Mouse (Mus musculus) lung, adult 10 weeks (tissue): ENCODE results near the gene Gm13271. TPM values are rescaled to one million over a fixed set of nuclear protein-coding genes. Genes with fewer than 3 reads are reported as not detected.

Source experiments
- polyA plus RNA-seq: library from polyadenylated mRNA; stranded (reverse); fragments of 350-450 nt; fragmentation: Illumina TruSeq; extraction: RNeasy Lipid Tissue Mini Kit (QIAGEN cat#74804); gene quantifications from one replicate; pipeline ENCODE4 v1.2.3, GENCODE M21; 2014; ENCODE audit warnings: low read depth, low replicate concordance; ENCODE audit not compliant: insufficient read depth

The Gm13271 gene
- not detected for polyA plus RNA-seq

DNA sequence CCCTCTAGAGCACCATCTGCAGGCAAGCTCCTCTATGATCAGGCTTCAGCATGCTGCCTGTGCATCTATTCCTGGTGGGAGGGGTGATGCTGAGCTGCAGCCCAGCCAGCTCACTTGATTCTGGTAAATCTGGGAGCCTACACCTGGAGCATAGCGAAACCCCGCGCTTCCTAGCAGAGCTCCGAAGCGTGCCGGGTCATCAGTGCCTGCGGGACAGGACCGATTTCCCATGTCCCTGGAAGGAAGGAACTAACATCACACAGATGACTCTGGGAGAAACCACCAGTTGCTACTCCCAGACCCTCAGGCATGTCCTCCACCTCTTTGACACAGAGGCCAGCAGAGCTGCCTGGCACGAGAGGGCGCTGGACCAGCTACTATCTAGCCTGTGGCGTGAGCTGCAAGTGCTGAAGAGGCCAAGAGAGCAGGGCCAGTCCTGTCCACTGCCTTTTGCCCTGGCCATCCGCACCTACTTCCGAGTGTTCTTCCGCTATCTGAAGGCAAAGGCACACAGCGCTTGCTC is at the start of gene Gm13271:
Gm13271 (plus strand) TSS at position 51 of the 523 bp plus-strand sequence.

DNA sequence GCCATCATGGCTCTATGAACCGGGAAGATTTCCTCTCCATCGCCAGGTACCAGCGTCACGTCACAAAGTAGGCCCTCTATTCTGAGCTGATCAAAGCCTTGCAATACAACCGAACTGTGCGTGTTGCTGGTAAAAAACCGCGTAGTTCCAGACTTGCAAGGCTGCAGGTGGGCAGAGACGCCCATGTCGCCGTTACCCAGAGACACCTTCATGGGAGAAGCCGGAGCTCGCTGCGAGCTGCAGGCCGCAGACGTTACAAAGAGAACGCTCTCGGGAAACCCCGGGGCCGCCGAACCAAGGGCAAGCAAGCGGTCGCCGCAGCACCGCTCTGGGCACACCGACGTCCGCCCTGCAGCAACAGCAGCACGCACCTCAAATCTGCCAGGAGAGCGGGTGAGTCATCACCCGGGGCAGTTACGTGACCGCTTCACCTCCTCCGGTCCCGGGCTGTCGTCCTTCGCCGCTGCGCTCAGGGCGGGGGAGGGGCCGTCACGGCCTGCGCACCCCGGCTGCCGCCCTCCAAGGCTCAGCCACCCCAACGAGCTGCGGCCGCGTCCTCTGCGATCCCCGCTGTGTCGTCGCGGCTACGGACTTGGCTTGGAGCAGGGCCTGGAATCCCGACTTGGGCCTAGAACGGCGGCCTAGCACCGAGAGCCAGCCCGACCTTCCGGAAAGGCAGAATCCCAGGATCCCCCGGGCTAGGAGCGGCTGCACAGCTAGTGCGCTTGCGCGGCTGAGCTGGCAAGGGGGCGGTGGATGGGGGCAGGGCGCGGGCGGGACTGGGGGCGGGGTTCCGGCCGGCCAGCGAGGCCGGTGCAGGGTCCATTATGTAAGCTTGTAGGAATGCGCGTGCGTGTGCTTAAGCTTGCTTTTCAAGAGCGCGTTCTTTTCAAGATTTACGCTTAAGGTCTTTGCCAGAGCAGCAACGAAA is 32.6 kb upstream of the Gm13271 start, which contains the start of the genes Gm26566 and Klhl9:
Gm26566 (plus strand) TSS at position 15 of the 931 bp plus-strand sequence.
Klhl9 (minus strand) TSS at position 675 of the 931 bp plus-strand sequence.

DNA sequence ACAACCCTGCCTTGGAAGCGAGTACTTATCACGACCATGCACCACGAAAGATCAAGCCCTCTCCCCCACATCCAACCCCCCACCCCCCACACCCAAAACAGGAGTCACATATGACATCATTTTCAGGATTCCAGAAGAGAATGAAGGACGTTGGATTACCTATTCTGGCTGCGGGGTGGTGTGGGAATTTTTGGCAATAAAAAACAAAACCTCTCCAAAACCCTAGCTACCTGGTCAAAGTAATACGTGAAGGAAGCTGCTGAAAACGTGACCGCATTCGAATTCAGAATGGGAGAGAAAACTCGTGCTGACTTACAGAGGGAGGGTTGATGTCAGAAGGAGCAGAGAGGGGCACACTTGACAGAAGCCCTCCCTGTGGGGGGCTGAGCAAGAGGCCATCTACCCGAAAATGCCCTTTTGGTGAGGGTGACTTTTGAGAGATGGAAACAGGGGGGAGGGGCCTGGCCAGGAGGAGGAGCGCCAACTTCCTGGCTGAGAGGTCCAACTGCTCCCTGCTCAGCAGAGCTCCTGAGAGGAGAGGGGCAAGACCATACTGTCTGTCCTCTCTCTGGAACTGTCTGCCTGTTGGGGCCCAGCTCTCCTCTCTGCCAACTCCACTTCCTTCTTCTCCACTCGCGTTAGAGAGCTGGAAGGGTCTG is 5.1 kb downstream of the Gm13271 start, which contains the start of gene Gm13283:
Gm13283 (plus strand) TSS at position 510 of the 659 bp plus-strand sequence.

DNA sequence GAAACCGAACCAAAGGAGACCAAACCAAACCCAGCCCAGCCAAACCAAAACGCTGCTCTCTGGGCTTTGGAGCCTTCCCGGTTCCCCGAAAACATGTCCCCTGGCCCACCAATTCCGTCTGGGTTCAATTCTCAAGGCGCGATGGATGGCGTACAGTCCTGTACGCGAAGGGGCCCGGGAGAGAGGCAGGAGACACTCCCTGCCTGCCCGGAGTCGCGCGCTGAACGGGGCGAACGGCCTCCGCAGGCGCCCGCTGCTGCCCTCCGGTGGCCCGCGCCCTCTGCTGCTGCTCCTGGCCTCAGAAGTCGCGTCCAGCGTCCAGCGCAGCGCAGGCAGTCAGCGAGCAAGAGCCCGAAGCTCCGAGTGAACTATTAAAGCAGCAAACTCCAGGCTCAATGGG is 18.9 kb downstream of the Gm13271 start, which contains the start of gene Gm13290:
Gm13290 (plus strand) TSS at position 301 of the 400 bp plus-strand sequence.

DNA sequence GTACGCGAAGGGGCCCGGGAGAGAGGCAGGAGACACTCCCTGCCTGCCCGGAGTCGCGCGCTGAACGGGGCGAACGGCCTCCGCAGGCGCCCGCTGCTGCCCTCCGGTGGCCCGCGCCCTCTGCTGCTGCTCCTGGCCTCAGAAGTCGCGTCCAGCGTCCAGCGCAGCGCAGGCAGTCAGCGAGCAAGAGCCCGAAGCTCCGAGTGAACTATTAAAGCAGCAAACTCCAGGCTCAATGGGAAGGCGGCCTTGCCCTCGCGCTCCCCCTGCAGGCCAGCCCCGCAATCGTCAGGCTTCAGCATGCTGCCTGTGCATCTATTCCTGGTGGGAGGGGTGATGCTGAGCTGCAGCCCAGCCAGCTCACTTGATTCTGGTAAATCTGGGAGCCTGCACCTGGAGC is 22.0 kb downstream of the Gm13271 start, which contains the start of gene Gm13289:
Gm13289 (plus strand) TSS at position 301 of the 400 bp plus-strand sequence.

DNA sequence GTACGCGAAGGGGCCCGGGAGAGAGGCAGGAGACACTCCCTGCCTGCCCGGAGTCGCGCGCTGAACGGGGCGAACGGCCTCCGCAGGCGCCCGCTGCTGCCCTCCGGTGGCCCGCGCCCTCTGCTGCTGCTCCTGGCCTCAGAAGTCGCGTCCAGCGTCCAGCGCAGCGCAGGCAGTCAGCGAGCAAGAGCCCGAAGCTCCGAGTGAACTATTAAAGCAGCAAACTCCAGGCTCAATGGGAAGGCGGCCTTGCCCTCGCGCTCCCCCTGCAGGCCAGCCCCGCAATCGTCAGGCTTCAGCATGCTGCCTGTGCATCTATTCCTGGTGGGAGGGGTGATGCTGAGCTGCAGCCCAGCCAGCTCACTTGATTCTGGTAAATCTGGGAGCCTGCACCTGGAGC is 24.9 kb downstream of the Gm13271 start, which contains the start of gene Gm13272:
Gm13272 (plus strand) TSS at position 301 of the 400 bp plus-strand sequence.

DNA sequence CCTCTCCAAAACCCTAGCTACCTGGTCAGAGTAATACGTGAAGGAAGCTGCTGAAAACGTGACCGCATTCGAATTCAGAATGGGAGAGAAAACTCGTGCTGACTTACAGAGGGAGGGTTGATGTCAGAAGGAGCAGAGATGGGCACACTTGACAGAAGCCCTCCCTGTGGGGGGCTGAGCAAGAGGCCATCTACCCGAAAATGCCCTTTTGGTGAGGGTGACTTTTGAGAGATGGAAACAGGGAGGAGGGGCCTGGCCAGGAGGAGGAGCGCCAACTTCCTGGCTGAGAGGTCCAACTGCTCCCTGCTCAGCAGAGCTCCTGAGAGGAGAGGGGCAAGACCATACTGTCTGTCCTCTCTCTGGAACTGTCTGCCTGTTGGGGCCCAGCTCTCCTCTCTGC is 27.2 kb downstream of the Gm13271 start, which contains the start of gene Ifnz:
Ifnz (plus strand) TSS at position 301 of the 400 bp plus-strand sequence.

DNA sequence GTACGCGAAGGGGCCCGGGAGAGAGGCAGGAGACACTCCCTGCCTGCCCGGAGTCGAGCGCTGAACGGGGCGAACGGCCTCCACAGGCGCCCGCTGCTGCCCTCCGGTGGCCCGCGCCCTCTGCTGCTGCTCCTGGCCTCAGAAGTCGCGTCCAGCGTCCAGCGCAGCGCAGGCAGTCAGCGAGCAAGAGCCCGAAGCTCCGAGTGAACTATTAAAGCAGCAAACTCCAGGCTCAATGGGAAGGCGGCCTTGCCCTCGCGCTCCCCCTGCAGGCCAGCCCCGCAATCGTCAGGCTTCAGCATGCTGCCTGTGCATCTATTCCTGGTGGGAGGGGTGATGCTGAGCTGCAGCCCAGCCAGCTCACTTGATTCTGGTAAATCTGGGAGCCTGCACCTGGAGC is 30.7 kb downstream of the Gm13271 start, which contains the start of gene Gm13276:
Gm13276 (plus strand) TSS at position 301 of the 400 bp plus-strand sequence.

DNA sequence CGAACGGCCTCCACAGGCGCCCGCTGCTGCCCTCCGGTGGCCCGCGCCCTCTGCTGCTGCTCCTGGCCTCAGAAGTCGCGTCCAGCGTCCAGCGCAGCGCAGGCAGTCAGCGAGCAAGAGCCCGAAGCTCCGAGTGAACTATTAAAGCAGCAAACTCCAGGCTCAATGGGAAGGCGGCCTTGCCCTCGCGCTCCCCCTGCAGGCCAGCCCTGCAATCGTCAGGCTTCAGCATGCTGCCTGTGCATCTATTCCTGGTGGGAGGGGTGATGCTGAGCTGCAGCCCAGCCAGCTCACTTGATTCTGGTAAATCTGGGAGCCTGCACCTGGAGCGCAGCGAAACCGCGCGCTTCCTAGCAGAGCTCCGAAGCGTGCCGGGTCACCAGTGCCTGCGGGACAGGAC is 33.7 kb downstream of the Gm13271 start, which contains the start of gene Gm13277:
Gm13277 (plus strand) TSS at position 231 of the 400 bp plus-strand sequence.

DNA sequence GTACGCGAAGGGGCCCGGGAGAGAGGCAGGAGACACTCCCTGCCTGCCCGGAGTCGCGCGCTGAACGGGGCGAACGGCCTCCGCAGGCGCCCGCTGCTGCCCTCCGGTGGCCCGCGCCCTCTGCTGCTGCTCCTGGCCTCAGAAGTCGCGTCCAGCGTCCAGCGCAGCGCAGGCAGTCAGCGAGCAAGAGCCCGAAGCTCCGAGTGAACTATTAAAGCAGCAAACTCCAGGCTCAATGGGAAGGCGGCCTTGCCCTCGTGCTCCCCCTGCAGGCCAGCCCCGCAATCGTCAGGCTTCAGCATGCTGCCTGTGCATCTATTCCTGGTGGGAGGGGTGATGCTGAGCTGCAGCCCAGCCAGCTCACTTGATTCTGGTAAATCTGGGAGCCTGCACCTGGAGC is 36.6 kb downstream of the Gm13271 start, which contains the start of gene Gm13278:
Gm13278 (plus strand) TSS at position 301 of the 400 bp plus-strand sequence.

DNA sequence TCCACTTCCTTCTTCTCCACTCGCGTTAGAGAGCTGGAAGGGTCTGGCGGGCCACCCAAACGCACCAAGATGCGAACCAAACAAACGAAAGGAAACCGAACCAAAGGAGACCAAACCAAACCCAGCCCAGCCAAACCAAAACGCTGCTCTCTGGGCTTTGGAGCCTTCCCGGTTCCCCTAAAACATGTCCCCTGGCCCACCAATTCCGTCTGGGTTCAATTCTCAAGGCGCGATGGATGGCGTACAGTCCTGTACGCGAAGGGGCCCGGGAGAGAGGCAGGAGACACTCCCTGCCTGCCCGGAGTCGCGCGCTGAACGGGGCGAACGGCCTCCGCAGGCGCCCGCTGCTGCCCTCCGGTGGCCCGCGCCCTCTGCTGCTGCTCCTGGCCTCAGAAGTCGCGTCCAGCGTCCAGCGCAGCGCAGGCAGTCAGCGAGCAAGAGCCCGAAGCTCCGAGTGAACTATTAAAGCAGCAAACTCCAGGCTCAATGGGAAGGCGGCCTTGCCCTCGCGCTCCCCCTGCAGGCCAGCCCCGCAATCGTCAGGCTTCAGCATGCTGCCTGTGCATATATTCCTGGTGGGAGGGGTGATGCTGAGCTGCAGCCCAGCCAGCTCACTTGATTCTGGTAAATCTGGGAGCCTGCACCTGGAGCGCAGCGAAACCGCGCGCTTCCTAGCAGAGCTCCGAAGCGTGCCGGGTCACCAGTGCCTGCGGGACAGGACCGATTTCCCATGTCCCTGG is 39.4 kb downstream of the Gm13271 start, which contains the start of gene Gm13275:
Gm13275 (plus strand) TSS at position 552 of the 740 bp plus-strand sequence.

DNA sequence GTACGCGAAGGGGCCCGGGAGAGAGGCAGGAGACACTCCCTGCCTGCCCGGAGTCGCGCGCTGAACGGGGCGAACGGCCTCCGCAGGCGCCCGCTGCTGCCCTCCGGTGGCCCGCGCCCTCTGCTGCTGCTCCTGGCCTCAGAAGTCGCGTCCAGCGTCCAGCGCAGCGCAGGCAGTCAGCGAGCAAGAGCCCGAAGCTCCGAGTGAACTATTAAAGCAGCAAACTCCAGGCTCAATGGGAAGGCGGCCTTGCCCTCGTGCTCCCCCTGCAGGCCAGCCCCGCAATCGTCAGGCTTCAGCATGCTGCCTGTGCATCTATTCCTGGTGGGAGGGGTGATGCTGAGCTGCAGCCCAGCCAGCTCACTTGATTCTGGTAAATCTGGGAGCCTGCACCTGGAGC is 42.4 kb downstream of the Gm13271 start, which contains the start of gene Gm13279:
Gm13279 (plus strand) TSS at position 301 of the 400 bp plus-strand sequence.

DNA sequence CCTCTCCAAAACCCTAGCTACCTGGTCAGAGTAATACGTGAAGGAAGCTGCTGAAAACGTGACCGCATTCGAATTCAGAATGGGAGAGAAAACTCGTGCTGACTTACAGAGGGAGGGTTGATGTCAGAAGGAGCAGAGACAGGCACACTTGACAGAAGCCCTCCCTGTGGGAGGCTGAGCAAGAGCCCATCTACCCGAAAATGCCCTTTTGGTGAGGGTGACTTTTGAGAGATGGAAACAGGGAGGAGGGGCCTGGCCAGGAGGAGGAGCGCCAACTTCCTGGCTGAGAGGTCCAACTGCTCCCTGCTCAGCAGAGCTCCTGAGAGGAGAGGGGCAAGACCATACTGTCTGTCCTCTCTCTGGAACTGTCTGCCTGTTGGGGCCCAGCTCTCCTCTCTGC is 44.7 kb downstream of the Gm13271 start, which contains the start of gene Gm13285:
Gm13285 (plus strand) TSS at position 301 of the 400 bp plus-strand sequence.

DNA sequence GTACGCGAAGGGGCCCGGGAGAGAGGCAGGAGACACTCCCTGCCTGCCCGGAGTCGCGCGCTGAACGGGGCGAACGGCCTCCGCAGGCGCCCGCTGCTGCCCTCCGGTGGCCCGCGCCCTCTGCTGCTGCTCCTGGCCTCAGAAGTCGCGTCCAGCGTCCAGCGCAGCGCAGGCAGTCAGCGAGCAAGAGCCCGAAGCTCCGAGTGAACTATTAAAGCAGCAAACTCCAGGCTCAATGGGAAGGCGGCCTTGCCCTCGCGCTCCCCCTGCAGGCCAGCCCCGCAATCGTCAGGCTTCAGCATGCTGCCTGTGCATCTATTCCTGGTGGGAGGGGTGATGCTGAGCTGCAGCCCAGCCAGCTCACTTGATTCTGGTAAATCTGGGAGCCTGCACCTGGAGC is 48.3 kb downstream of the Gm13271 start, which contains the start of gene Gm13287:
Gm13287 (plus strand) TSS at position 301 of the 400 bp plus-strand sequence.

Other genes starting within 250 kb of the Gm13271 start
- not detected for gene Ifnb1, start 232.1 kb upstream of the Gm13271 start, polyA plus RNA-seq
- not detected for gene Ifna15, start 196.6 kb upstream of the Gm13271 start, polyA plus RNA-seq
- not detected for gene Ifna14, start 183.1 kb upstream of the Gm13271 start, polyA plus RNA-seq
- not detected for gene Ifna9, start 162.5 kb upstream of the Gm13271 start, polyA plus RNA-seq
- gene Ifna12, start 151.5 kb upstream of the Gm13271 start, polyA plus RNA-seq = not detected
- gene C87499, start 120.5 kb upstream of the Gm13271 start, polyA plus RNA-seq = not detected
- gene Ifna13, start 110.4 kb upstream of the Gm13271 start, polyA plus RNA-seq = not detected
- not detected for gene Ifna16, start 77.9 kb upstream of the Gm13271 start, polyA plus RNA-seq
- not detected for gene Ifna2, start 71.0 kb upstream of the Gm13271 start, polyA plus RNA-seq
- gene Ifnab, start 63.5 kb upstream of the Gm13271 start, polyA plus RNA-seq = not detected
- not detected for gene Gm26566, start 33.1 kb upstream of the Gm13271 start, polyA plus RNA-seq
- 30.6 TPM for gene Klhl9, start 32.4 kb upstream of the Gm13271 start, polyA plus RNA-seq
- gene Gm13283, start 5.3 kb downstream of the Gm13271 start, polyA plus RNA-seq = not detected
- not detected for gene Gm13290, start 19.0 kb downstream of the Gm13271 start, polyA plus RNA-seq
- gene Gm13289, start 22.1 kb downstream of the Gm13271 start, polyA plus RNA-seq = not detected
- not detected for gene Gm13272, start 25.0 kb downstream of the Gm13271 start, polyA plus RNA-seq
- gene Ifnz, start 27.3 kb downstream of the Gm13271 start, polyA plus RNA-seq = not detected
- gene Gm13276, start 30.8 kb downstream of the Gm13271 start, polyA plus RNA-seq = not detected
- gene Gm13277, start 33.8 kb downstream of the Gm13271 start, polyA plus RNA-seq = not detected
- gene Gm13278, start 36.7 kb downstream of the Gm13271 start, polyA plus RNA-seq = not detected
- gene Gm13275, start 39.6 kb downstream of the Gm13271 start, polyA plus RNA-seq = not detected
- gene Gm13279, start 42.5 kb downstream of the Gm13271 start, polyA plus RNA-seq = not detected
- not detected for gene Gm13285, start 44.8 kb downstream of the Gm13271 start, polyA plus RNA-seq
- gene Gm13287, start 48.4 kb downstream of the Gm13271 start, polyA plus RNA-seq = not detected
- gene Gm13288, start 50.7 kb downstream of the Gm13271 start, polyA plus RNA-seq = not detected
- not detected for gene Ifna7, start 61.4 kb downstream of the Gm13271 start, polyA plus RNA-seq
- not detected for gene Ifna11, start 65.1 kb downstream of the Gm13271 start, polyA plus RNA-seq
- not detected for gene Ifna6, start 72.5 kb downstream of the Gm13271 start, polyA plus RNA-seq
- gene Ifna5, start 80.7 kb downstream of the Gm13271 start, polyA plus RNA-seq = not detected
- not detected for gene Ifna4, start 87.0 kb downstream of the Gm13271 start, polyA plus RNA-seq
- not detected for gene Ifna1, start 95.2 kb downstream of the Gm13271 start, polyA plus RNA-seq
- gene Ifne, start 125.3 kb downstream of the Gm13271 start, polyA plus RNA-seq = not detected